Mouse (Mus musculus) mature B cell (primary cell): ENCODE data around the gene Mcrs1.
"Not testable (repeated sequence)": the region's sequence is repeated elsewhere in the genome, so short reads cannot be mapped to it uniquely, and the experiment has no call there.

Source experiments
- in situ Hi-C: fragments of 300-500 bp; cut with MboI; formaldehyde crosslinking; loops from 2 replicates; pipeline ENCODE4 v1.14.3; 2019

The Mcrs1 gene

GRCm38 (mm10) chr15:99251111-99251510, 650 bp downstream of the Mcrs1 start:
- in situ Hi-C loops = not testable (repeated sequence)

GRCm38 (mm10) chr15:99249938-99250337, 1.8 kb downstream of the Mcrs1 start:
- in situ Hi-C loops = no loop called here

GRCm38 (mm10) chr15:99248972-99249371, 2.8 kb downstream of the Mcrs1 start:
- in situ Hi-C loops = no loop called here

GRCm38 (mm10) chr15:99246736-99247135, 5.0 kb downstream of the Mcrs1 start:
- in situ Hi-C loops = not testable (repeated sequence)

- in situ Hi-C loops = no loop called here
These were observed 9.7 kb downstream of the Mcrs1 start for GRCm38 (mm10) chr15:99242045-99242444.

GRCm38 (mm10) chr15:99241249-99241648, 10.5 kb downstream of the Mcrs1 start:
- in situ Hi-C loops = no loop called here

- in situ Hi-C loops = no loop called here
These were observed 11.6 kb downstream of the Mcrs1 start for GRCm38 (mm10) chr15:99240129-99240528.

- in situ Hi-C loops = no loop called here
These were observed 13.8 kb downstream of the Mcrs1 start for GRCm38 (mm10) chr15:99238006-99238405.

- in situ Hi-C loops = no loop called here
These were observed 17.3 kb downstream of the Mcrs1 start for GRCm38 (mm10) chr15:99234326-99235010.

GRCm38 (mm10) chr15:99233719-99234118, 18.0 kb downstream of the Mcrs1 start:
- in situ Hi-C loops = no loop called here

GRCm38 (mm10) chr15:99231998-99232397, 19.8 kb downstream of the Mcrs1 start:
- in situ Hi-C loops = no loop called here

- in situ Hi-C loops = no loop called here
These were observed 25.7 kb downstream of the Mcrs1 start for GRCm38 (mm10) chr15:99226090-99226489.

GRCm38 (mm10) chr15:99225081-99225810, 26.5 kb downstream of the Mcrs1 start:
- in situ Hi-C loops = no loop called here

GRCm38 (mm10) chr15:99224208-99224911, 27.4 kb downstream of the Mcrs1 start, which contains the start of gene Kcnh3:
Gene Kcnh3, plus strand, starts transcription at chr15:99224861.
- in situ Hi-C loops = no loop called here

GRCm38 (mm10) chr15:99223585-99224207, 28.1 kb downstream of the Mcrs1 start:
- in situ Hi-C loops = no loop called here

- in situ Hi-C loops = no loop called here
These were observed 28.8 kb downstream of the Mcrs1 start for GRCm38 (mm10) chr15:99222794-99223584.

GRCm38 (mm10) chr15:99221315-99221952, 30.3 kb downstream of the Mcrs1 start:
- in situ Hi-C loops = no loop called here

GRCm38 (mm10) chr15:99217630-99218029, 34.1 kb downstream of the Mcrs1 start:
- in situ Hi-C loops = no loop called here

- in situ Hi-C loops = no loop called here
These were observed 35.9 kb downstream of the Mcrs1 start for GRCm38 (mm10) chr15:99215741-99216463.

GRCm38 (mm10) chr15:99214941-99215340, 36.8 kb downstream of the Mcrs1 start:
- in situ Hi-C loops = no loop called here
